Mouse (Mus musculus) hindbrain, postnatal 0 days (tissue): ENCODE data around the gene Ces2c. TPM values are rescaled to one million over a fixed set of nuclear protein-coding genes. Genes with fewer than 3 reads are reported as not detected.

Experiments used
- ATAC-seq: fragments of 200-750 bp; cut with Nextera tagmentation; 2 replicates; pipeline ENCODE4 v1.8.0; 2017; ENCODE audit warnings: mild to moderate bottlenecking, moderate TSS enrichment, moderate library complexity
- DNase-seq: peaks from one replicate; pipeline ENCODE4 v3.0.0-alpha.2; 2015; ENCODE audit warnings: low spot score
- H3K27ac ChIP-seq: fragments of 300-500 bp; sonication (generic); 2 replicates; pipeline ENCODE4 v1.5.1; 2014; ENCODE audit warnings: mild to moderate bottlenecking
- H3K27me3 ChIP-seq: fragments of 300-500 bp; sonication (generic); 2 replicates; pipeline ENCODE4 v1.6.1; 2014; ENCODE audit warnings: low read length, mixed read lengths; ENCODE audit not compliant: insufficient read depth
- H3K36me3 ChIP-seq: fragments of 300-500 bp; sonication (generic); 2 replicates; pipeline ENCODE4 v1.6.1; 2014; ENCODE audit warnings: low read length, mixed read lengths; ENCODE audit not compliant: insufficient read depth
- H3K4me1 ChIP-seq: fragments of 300-500 bp; sonication (generic); 2 replicates; pipeline ENCODE4 v1.6.1; 2014; ENCODE audit warnings: antibody characterized with exemption, low read length, mixed read lengths; ENCODE audit not compliant: insufficient read depth
- H3K4me2 ChIP-seq: fragments of 300-500 bp; sonication (generic); 2 replicates; pipeline ENCODE4 v1.6.1; 2014; ENCODE audit warnings: low read depth, mild to moderate bottlenecking, low read length, moderate library complexity, mixed read lengths
- H3K4me3 ChIP-seq: fragments of 300-500 bp; sonication (generic); 2 replicates; pipeline ENCODE4 v1.5.1; 2014; ENCODE audit warnings: low read length
- H3K9ac ChIP-seq: fragments of 300-500 bp; sonication (generic); replicated peaks from 2 replicates; pipeline ENCODE4 v1.6.1; 2014; ENCODE audit warnings: mild to moderate bottlenecking, low read length, moderate library complexity, mixed read lengths
- H3K9me3 ChIP-seq: fragments of 300-500 bp; sonication (generic); 2 replicates; pipeline ENCODE4 v1.6.1; 2016; ENCODE audit warnings: low read length, mixed read lengths
- CTCF ChIP-seq: IDR thresholded peaks from 2 replicates; pipeline ENCODE4 v1.5.1; 2016; ENCODE audit warnings: antibody characterized with exemption, control low read depth, low read depth
- WGBS: fragments of 180-500 bp; shearing (Covaris S2); extraction: QIAGEN DNeasy Blood & Tissue Kit; methylation state at CpG from one replicate; pipeline ENCODE4 v1.1.7; 2014; 5-methylcytosine and 5-hydroxymethylcytosine counted together
- polyA plus RNA-seq: library from polyadenylated mRNA; unstranded; fragments of >200 nt; fragmentation: Nextera tagmentation; extraction: Ambion mirVana; gene quantifications from 2 replicates; pipeline ENCODE4 v1.2.1, GENCODE M21; 2015
- total RNA-seq: library from RNA; depleted of rRNA; stranded (reverse); fragments of >200 nt; gene quantifications from 2 replicates; pipeline ENCODE4 v1.2.3, GENCODE M21; 2014; rRNA removed

Gene Ces2c
- total RNA-seq (not detected in 2 replicates), polyA plus RNA-seq (not detected in 2 replicates)

- WGBS = 92% methylated on average over 3 of the region's 3 CpGs
- no peak for ATAC-seq
These were observed at the start of gene Ces2c for GRCm38 (mm10) chr8:104846831-104847230. Gene Ces2c (plus strand): TSS chr8:104847068.

GRCm38 (mm10) chr8:104799385-104799784, 47.5 kb upstream of the Ces2c start:
- Histone ChIP-seq H3K27me3 (no peaks in the 10 kb centered on the region), H3K27ac (no peak overlapping the region), H3K4me2 (no peak overlapping the region), H3K9me3 (no peaks in the 10 kb centered on the region), H3K36me3 (no peaks in the 10 kb centered on the region), H3K4me3 (no peak overlapping the region), H3K4me1 (no peaks in the 10 kb centered on the region), H3K9ac (no peak overlapping the region)
- no peak for TF ChIP-seq CTCF
- no peak for ATAC-seq
- no peak for DNase-seq
- 87% methylated on average over 1 of the region's 1 CpGs for WGBS

More at GRCm38 (mm10) chr8:104846831-104847230, at the start of gene Ces2c:
- no peak for DNase-seq
- Histone ChIP-seq H3K9me3 (no peaks in the 10 kb centered on the region), H3K27ac (no peak within 1 kb of the TSS), H3K4me3 (no peak within 1 kb of the TSS), H3K4me2 (no peak within 1 kb of the TSS), H3K9ac (no peak within 1 kb of the TSS), H3K27me3 (no peaks in the 10 kb centered on the region), H3K4me1 (no peaks in the 10 kb centered on the region), H3K36me3 (no peaks in the 10 kb centered on the region)
- TF ChIP-seq CTCF = no peak

GRCm38 (mm10) chr8:104806127-104806526, 40.7 kb upstream of the Ces2c start:
- 27% methylated on average over 2 of the region's 2 CpGs for WGBS
- no peak overlapping the region for H3K4me2 ChIP-seq
- no peaks in the 10 kb centered on the region for H3K27me3 ChIP-seq
- H3K4me1 ChIP-seq = no peaks in the 10 kb centered on the region
- TF ChIP-seq CTCF = no peak
- H3K9me3 ChIP-seq = no peaks in the 10 kb centered on the region
- H3K36me3 ChIP-seq = no peaks in the 10 kb centered on the region
- H3K4me3 ChIP-seq = no peak overlapping the region
- H3K27ac ChIP-seq = no peak overlapping the region
- H3K9ac ChIP-seq = no peak overlapping the region
- DNase-seq (no peak), ATAC-seq (no peak)

GRCm38 (mm10) chr8:104808542-104809413, 38.1 kb upstream of the Ces2c start:
- no peak overlapping the region for H3K4me2 ChIP-seq
- ATAC-seq (no peak), DNase-seq (no peak)
- no peak overlapping the region for H3K9ac ChIP-seq
- H3K27me3 ChIP-seq = no peaks in the 10 kb centered on the region
- H3K4me1 ChIP-seq = no peaks in the 10 kb centered on the region
- WGBS = 88% methylated on average over 7 of the region's 7 CpGs
- no peaks in the 10 kb centered on the region for H3K9me3 ChIP-seq
- H3K27ac ChIP-seq = no peak overlapping the region
- TF ChIP-seq CTCF = no peak
- H3K36me3 ChIP-seq = no peaks in the 10 kb centered on the region
- no peak overlapping the region for H3K4me3 ChIP-seq

GRCm38 (mm10) chr8:104809436-104809835, 37.4 kb upstream of the Ces2c start:
- WGBS = 91% methylated on average over 3 of the region's 3 CpGs
- H3K4me3 ChIP-seq = no peak overlapping the region
- H3K4me1 ChIP-seq = no peaks in the 10 kb centered on the region
- no peak overlapping the region for H3K9ac ChIP-seq
- H3K36me3 ChIP-seq = no peaks in the 10 kb centered on the region
- no peak overlapping the region for H3K27ac ChIP-seq
- no peaks in the 10 kb centered on the region for H3K27me3 ChIP-seq
- ATAC-seq (no peak), DNase-seq (no peak)
- H3K9me3 ChIP-seq = no peaks in the 10 kb centered on the region
- H3K4me2 ChIP-seq = no peak overlapping the region
- no peak for TF ChIP-seq CTCF

- ATAC-seq = no peak
These were observed 20.0 kb upstream of the Ces2c start for GRCm38 (mm10) chr8:104826912-104827311.

GRCm38 (mm10) chr8:104828221-104828620, 18.6 kb upstream of the Ces2c start:
- no peaks in the 10 kb centered on the region for H3K27me3 ChIP-seq
- H3K4me3 ChIP-seq = no peak overlapping the region
- DNase-seq (no peak), ATAC-seq (no peak)
- H3K27ac ChIP-seq = no peak overlapping the region
- H3K4me1 ChIP-seq = no peaks in the 10 kb centered on the region
- H3K9me3 ChIP-seq = no peaks in the 10 kb centered on the region
- no peak for TF ChIP-seq CTCF
- H3K36me3 ChIP-seq = no peaks in the 10 kb centered on the region
- WGBS = 81% methylated on average over 3 of the region's 3 CpGs
- no peak overlapping the region for H3K9ac ChIP-seq
- no peak overlapping the region for H3K4me2 ChIP-seq

More at GRCm38 (mm10) chr8:104826912-104827311, 20.0 kb upstream of the Ces2c start:
- no peak overlapping the region for H3K27ac ChIP-seq
- H3K4me1 ChIP-seq = no peaks in the 10 kb centered on the region
- H3K9ac ChIP-seq = no peak overlapping the region
- TF ChIP-seq CTCF = no peak
- no peaks in the 10 kb centered on the region for H3K36me3 ChIP-seq
- H3K4me2 ChIP-seq = no peak overlapping the region
- no peak for DNase-seq
- H3K9me3 ChIP-seq = no peaks in the 10 kb centered on the region
- WGBS = 79% methylated on average over 1 of the region's 1 CpGs
- H3K27me3 ChIP-seq = no peaks in the 10 kb centered on the region
- no peak overlapping the region for H3K4me3 ChIP-seq
